Mouse (Mus musculus): ENCODE measurements at regions not wholly inside any gene's neighbourhood (a gene's known extent, or its start where the extent isn't known, plus 50 kb on each side); places are given as distances from the start of the nearest gene placed in this dataset.

- H3K27ac ChIP-seq (ENCODE audit: insufficient read depth, low read depth, low read length, poor library complexity, severe bottlenecking), result peak overlapping the region; percentile 13; the same call in 1 of the 2 replicates
- no peaks in the 10 kb centered on the region for H3K9me3 ChIP-seq (ENCODE audit: control insufficient read depth, insufficient read depth, low read depth, low read length)
- TF ChIP-seq ZC3H11A (IDR thresholded peaks at IDR 0.05; ENCODE audit: borderline replicate concordance, low read depth, low read length), result no peak
- no peak for DNase-seq (ENCODE audit: low read depth, low spot score)
- H3K36me3 ChIP-seq (ENCODE audit: control insufficient read depth, insufficient read depth, low read length, poor library complexity, severe bottlenecking), result no peaks in the 10 kb centered on the region; the same call in 1 of the 2 replicates
- H3K9ac ChIP-seq (ENCODE audit: insufficient read depth, low read depth, low read length, poor library complexity, severe bottlenecking), result no peak overlapping the region
- in situ Hi-C loops (cut with MboI; ENCODE audit: low sequenced_read_pairs in 2 of 2, unreplicated experiment in 2 of 2), result no loop called here
- H3K4me3 ChIP-seq (ENCODE audit: insufficient read depth in 1 of 2, low read depth in 1 of 2, low read length in 2 of 2, poor library complexity in 1 of 2, severe bottlenecking in 1 of 2), result no peak overlapping the region
- no peaks in the 10 kb centered on the region for H3K4me1 ChIP-seq (ENCODE audit: control insufficient read depth in 2 of 2, insufficient read depth in 2 of 2, low read length in 2 of 2, poor library complexity in 1 of 2)
Measured at GRCm38 (mm10) chr4:10759491-10759890, 114.8 kb upstream of the 2610301B20Rik start.

- no peaks in the 10 kb centered on the region for H3K9me3 ChIP-seq (ENCODE audit: control insufficient read depth, insufficient read depth, low read depth, low read length)
- no peak for DNase-seq (ENCODE audit: low read depth, low spot score)
- TF ChIP-seq HCFC1 (IDR thresholded peaks at IDR 0.05; ENCODE audit: borderline replicate concordance, insufficient read depth, low read length), result no peak
- no peak for TF ChIP-seq MAFK (IDR thresholded peaks at IDR 0.05; ENCODE audit: insufficient read depth, low read depth, low read length)
- TF ChIP-seq CHD2 (IDR thresholded peaks at IDR 0.05; ENCODE audit: low read depth, low read length), result no peak
- TF ChIP-seq ZNF384 (IDR thresholded peaks at IDR 0.05; ENCODE audit: low read depth, low read length), result no peak
- no peak for TF ChIP-seq ZC3H11A (IDR thresholded peaks at IDR 0.05; ENCODE audit: borderline replicate concordance, low read depth, low read length)
Measured at GRCm38 (mm10) chr4:10767676-10768075, 106.6 kb upstream of the 2610301B20Rik start.

GRCm38 (mm10) chr4:10770026-10770643 is 104.2 kb upstream of the 2610301B20Rik start:
- H3K4me3 ChIP-seq (ENCODE audit: insufficient read depth in 1 of 2, low read depth in 1 of 2, low read length in 2 of 2, poor library complexity in 1 of 2, severe bottlenecking in 1 of 2), result no peak overlapping the region
- no peaks in the 10 kb centered on the region for H3K4me1 ChIP-seq (ENCODE audit: control insufficient read depth in 2 of 2, insufficient read depth in 2 of 2, low read length in 2 of 2, poor library complexity in 1 of 2)
- no peaks in the 10 kb centered on the region for H3K36me3 ChIP-seq (ENCODE audit: control insufficient read depth, insufficient read depth, low read length, poor library complexity, severe bottlenecking)
- TF ChIP-seq HCFC1 (IDR thresholded peaks at IDR 0.05; ENCODE audit: borderline replicate concordance, insufficient read depth, low read length), result no peak
- TF ChIP-seq MAFK (IDR thresholded peaks at IDR 0.05; ENCODE audit: insufficient read depth, low read depth, low read length), result no peak
- TF ChIP-seq ZC3H11A (IDR thresholded peaks at IDR 0.05; ENCODE audit: borderline replicate concordance, low read depth, low read length), result no peak
- no peak overlapping the region for H3K9ac ChIP-seq (ENCODE audit: insufficient read depth, low read depth, low read length, poor library complexity, severe bottlenecking)
- in situ Hi-C loops (cut with MboI; ENCODE audit: low sequenced_read_pairs in 2 of 2, unreplicated experiment in 2 of 2), result no loop called here
- no peak for DNase-seq (ENCODE audit: low read depth, low spot score)
- no peak overlapping the region for H3K27ac ChIP-seq (ENCODE audit: insufficient read depth, low read depth, low read length, poor library complexity, severe bottlenecking)
- H3K9me3 ChIP-seq (ENCODE audit: control insufficient read depth, insufficient read depth, low read depth, low read length), result no peaks in the 10 kb centered on the region

More at GRCm38 (mm10) chr4:10767676-10768075, 106.6 kb upstream of the 2610301B20Rik start:
- Histone ChIP-seq H3K9ac (ENCODE audit: insufficient read depth, low read depth, low read length, poor library complexity, severe bottlenecking) (no peak overlapping the region), H3K4me1 (ENCODE audit: control insufficient read depth in 2 of 2, insufficient read depth in 2 of 2, low read length in 2 of 2, poor library complexity in 1 of 2) (no peaks in the 10 kb centered on the region), H3K4me3 (ENCODE audit: insufficient read depth in 1 of 2, low read depth in 1 of 2, low read length in 2 of 2, poor library complexity in 1 of 2, severe bottlenecking in 1 of 2) (no peak overlapping the region), H3K36me3 (ENCODE audit: control insufficient read depth, insufficient read depth, low read length, poor library complexity, severe bottlenecking) (no peaks in the 10 kb centered on the region), H3K27ac (ENCODE audit: insufficient read depth, low read depth, low read length, poor library complexity, severe bottlenecking) (no peak overlapping the region)
- in situ Hi-C loops (cut with MboI; ENCODE audit: low sequenced_read_pairs in 2 of 2, unreplicated experiment in 2 of 2), result no loop called here

- no peaks in the 10 kb centered on the region for H3K4me1 ChIP-seq (ENCODE audit: control insufficient read depth in 2 of 2, insufficient read depth in 2 of 2, low read length in 2 of 2, poor library complexity in 1 of 2)
- no peaks in the 10 kb centered on the region for H3K36me3 ChIP-seq (ENCODE audit: control insufficient read depth, insufficient read depth, low read length, poor library complexity, severe bottlenecking)
- H3K4me3 ChIP-seq (ENCODE audit: insufficient read depth in 1 of 2, low read depth in 1 of 2, low read length in 2 of 2, poor library complexity in 1 of 2, severe bottlenecking in 1 of 2), result no peak overlapping the region
- no peak overlapping the region for H3K9ac ChIP-seq (ENCODE audit: insufficient read depth, low read depth, low read length, poor library complexity, severe bottlenecking)
- in situ Hi-C loops (cut with MboI; ENCODE audit: low sequenced_read_pairs in 2 of 2, unreplicated experiment in 2 of 2), result no loop called here
- TF ChIP-seq ZNF384 (IDR thresholded peaks at IDR 0.05; ENCODE audit: low read depth, low read length), result no peak
- TF ChIP-seq MAFK (IDR thresholded peaks at IDR 0.05; ENCODE audit: insufficient read depth, low read depth, low read length), result no peak
- no peak for TF ChIP-seq CHD2 (IDR thresholded peaks at IDR 0.05; ENCODE audit: low read depth, low read length)
- no peak for TF ChIP-seq ZC3H11A (IDR thresholded peaks at IDR 0.05; ENCODE audit: borderline replicate concordance, low read depth, low read length)
- TF ChIP-seq HCFC1 (IDR thresholded peaks at IDR 0.05; ENCODE audit: borderline replicate concordance, insufficient read depth, low read length), result no peak
- H3K9me3 ChIP-seq (ENCODE audit: control insufficient read depth, insufficient read depth, low read depth, low read length), result no peaks in the 10 kb centered on the region
- DNase-seq (ENCODE audit: low read depth, low spot score), result no peak
- H3K27ac ChIP-seq (ENCODE audit: insufficient read depth, low read depth, low read length, poor library complexity, severe bottlenecking), result no peak overlapping the region
Measured at GRCm38 (mm10) chr4:10774557-10775215, 99.6 kb upstream of the 2610301B20Rik start.
